Mouse (Mus musculus): ENCODE measurements around the gene Serpina10. TPM values are rescaled to one million over a fixed set of nuclear protein-coding genes. Genes with fewer than 3 reads are reported as not detected.

Serpina10 gene
- polyA plus RNA-seq (2017; shearing (Covaris generic)), result not detected

GRCm38 (mm10) chr12:103631203-103631612 is at the start of gene Serpina10:
TSS of gene Serpina10 (minus strand) at chr12:103631444.

DNA sequence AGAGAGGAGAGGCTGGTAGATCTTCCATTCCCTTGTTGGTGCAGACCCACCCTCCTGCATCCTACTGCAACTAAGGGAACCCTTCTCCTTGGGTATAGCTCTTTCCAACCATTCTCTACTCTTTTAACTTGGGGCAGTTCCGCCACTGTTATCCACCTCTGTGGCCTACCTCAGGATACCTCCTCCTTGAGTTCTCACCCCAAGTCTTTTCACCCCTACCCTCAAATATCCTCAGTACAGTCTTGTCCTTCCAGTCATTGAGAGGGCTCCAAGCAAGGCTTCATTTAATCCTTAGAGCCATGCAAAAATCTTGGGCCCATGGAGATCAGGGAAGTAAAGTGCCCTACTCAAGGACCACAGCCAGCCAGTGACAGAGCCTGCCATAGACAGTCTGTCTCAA is 44.8 kb upstream of the Serpina10 start, which contains the start of gene Serpina16:
Gene Serpina16, minus strand, starts transcription at position 101 of the 400 bp plus-strand sequence.

GRCm38 (mm10) chr12:103656848-103657626 is 25.8 kb upstream of the Serpina10 start, which contains the start of gene Serpina6:
TSS of gene Serpina6 (minus strand) at chr12:103657212.

Other genes with a start within 250 kb of the Serpina10 start
- gene Otub2, start 242.8 kb downstream of the Serpina10 start, polyA plus RNA-seq (2017; shearing (Covaris generic)), result 1.8 TPM
- 1.3 TPM for gene 9330161L09Rik, start 223.6 kb downstream of the Serpina10 start, polyA plus RNA-seq (2017; shearing (Covaris generic))
- 184 TPM for gene Ddx24, start 205.6 kb downstream of the Serpina10 start, polyA plus RNA-seq (2017; shearing (Covaris generic))
- gene Ifi27, start 197.2 kb downstream of the Serpina10 start, polyA plus RNA-seq (2017; shearing (Covaris generic)), result 375 TPM
- 1,287 TPM for gene Ifi27l2a, start 187.8 kb downstream of the Serpina10 start, polyA plus RNA-seq (2017; shearing (Covaris generic))
- not detected for gene Ifi27l2b, start 174.2 kb downstream of the Serpina10 start, polyA plus RNA-seq (2017; shearing (Covaris generic))
- gene Ppp4r4, start 99.2 kb downstream of the Serpina10 start, polyA plus RNA-seq (2017; shearing (Covaris generic)), result 0.12 TPM
- gene Serpina6, start 25.8 kb upstream of the Serpina10 start, polyA plus RNA-seq (2017; shearing (Covaris generic)), result not detected
- not detected for gene Serpina16, start 44.7 kb upstream of the Serpina10 start, polyA plus RNA-seq (2017; shearing (Covaris generic))
- not detected for gene Serpina1f, start 64.1 kb upstream of the Serpina10 start, polyA plus RNA-seq (2017; shearing (Covaris generic))
- gene Serpina1d, start 142.1 kb upstream of the Serpina10 start, polyA plus RNA-seq (2017; shearing (Covaris generic)), result not detected
- gene Serpina1b, start 198.9 kb upstream of the Serpina10 start, polyA plus RNA-seq (2017; shearing (Covaris generic)), result not detected
- gene Serpina1a, start 232.1 kb upstream of the Serpina10 start, polyA plus RNA-seq (2017; shearing (Covaris generic)), result not detected